Mouse (Mus musculus) neural tube, embryonic 13.5 days (tissue): ENCODE results near the gene Syde2. TPM values are rescaled to one million over a fixed set of nuclear protein-coding genes. Genes with fewer than 3 reads are reported as not detected.

ENCODE experiments used
- ATAC-seq: fragments of 200-750 bp; cut with Nextera tagmentation; 2 replicates; pipeline ENCODE4 v1.8.0; 2017; ENCODE audit warnings: low read depth, mild to moderate bottlenecking, moderate TSS enrichment, moderate library complexity
- H3K27ac ChIP-seq: fragments of 300-500 bp; sonication (generic); replicated peaks from 2 replicates; pipeline ENCODE4 v1.5.1; 2015; ENCODE audit warnings: moderate library complexity, mild to moderate bottlenecking, inconsistent platforms
- H3K27me3 ChIP-seq: fragments of 300-500 bp; sonication (generic); 2 replicates; pipeline ENCODE4 v1.6.1; 2015; ENCODE audit warnings: mild to moderate bottlenecking, inconsistent platforms
- H3K36me3 ChIP-seq: fragments of 300-500 bp; sonication (generic); 2 replicates; pipeline ENCODE4 v1.6.1; 2015; ENCODE audit warnings: mild to moderate bottlenecking, inconsistent platforms
- H3K4me1 ChIP-seq: fragments of 300-500 bp; sonication (generic); replicated peaks from 2 replicates; pipeline ENCODE4 v1.6.1; 2015; ENCODE audit warnings: inconsistent platforms
- H3K4me2 ChIP-seq: fragments of 300-500 bp; sonication (generic); 2 replicates; pipeline ENCODE4 v1.6.1; 2015; ENCODE audit warnings: inconsistent platforms, mild to moderate bottlenecking, moderate library complexity
- H3K4me3 ChIP-seq: fragments of 300-500 bp; sonication (generic); 2 replicates; pipeline ENCODE4 v1.5.1; 2015; ENCODE audit warnings: mild to moderate bottlenecking, inconsistent platforms
- H3K9ac ChIP-seq: fragments of 300-500 bp; sonication (generic); 2 replicates; pipeline ENCODE4 v1.6.1; 2015; ENCODE audit warnings: moderate library complexity, mild to moderate bottlenecking, inconsistent platforms
- H3K9me3 ChIP-seq: fragments of 300-500 bp; sonication (generic); 2 replicates; pipeline ENCODE4 v1.6.1; 2016; ENCODE audit warnings: inconsistent platforms
- WGBS: fragments of 180-500 bp; shearing (Covaris S2); methylation state at CpG from one replicate; pipeline ENCODE4 v1.1.7; 2015; 5-methylcytosine and 5-hydroxymethylcytosine counted together
- polyA plus RNA-seq: library from polyadenylated mRNA; unstranded; fragments of >200 nt; fragmentation: Nextera tagmentation; extraction: Ambion mirVana; gene quantifications from 2 replicates; pipeline ENCODE4 v1.2.1, GENCODE M21; 2015

Gene Syde2
- polyA plus RNA-seq, 1 experiment from 2014 or later = 0.33 TPM

GRCm38 (mm10) chr3:146024746-146025145, 37.1 kb downstream of the Syde2 start:
- no peak for ATAC-seq
- H3K27ac ChIP-seq = no peak overlapping the region
- H3K4me3 ChIP-seq = no peak overlapping the region
- no peaks in the 10 kb centered on the region for H3K36me3 ChIP-seq
- no peaks in the 10 kb centered on the region for H3K27me3 ChIP-seq
- no peaks in the 10 kb centered on the region for H3K9me3 ChIP-seq
- no peaks in the 10 kb centered on the region for H3K4me1 ChIP-seq
- H3K4me2 ChIP-seq = no peak overlapping the region
- 89% methylated on average over 7 of the region's 7 CpGs for WGBS
- H3K9ac ChIP-seq = no peak overlapping the region

DNA sequence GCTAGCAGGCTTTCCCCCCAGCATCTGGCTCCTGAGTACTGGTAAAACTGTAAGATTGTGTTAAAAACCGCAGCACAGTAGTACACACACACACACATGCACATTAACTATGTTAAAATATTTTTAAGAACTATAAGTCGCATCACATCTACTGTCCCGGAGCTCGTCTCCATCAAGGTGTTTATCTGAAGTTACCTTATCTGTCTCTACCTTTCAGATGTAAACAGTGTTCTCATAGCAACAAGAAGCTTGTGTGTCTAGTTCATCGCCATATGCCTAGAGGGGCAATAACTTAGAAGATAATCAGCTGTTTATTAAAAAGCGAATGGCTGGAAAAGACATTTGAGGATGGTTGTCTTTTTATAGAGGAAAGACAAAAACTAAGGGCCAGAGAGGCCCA, 37.8 kb downstream of the Syde2 start:
- 94% methylated on average over 6 of the region's 6 CpGs for WGBS
- peaks cover 7% of the 10 kb centered on the region; the same call in 1 of the 2 replicates for H3K4me1 ChIP-seq

GRCm38 (mm10) chr3:146027116-146027515, 39.4 kb downstream of the Syde2 start:
- no peaks in the 10 kb centered on the region for H3K9me3 ChIP-seq
- no peak overlapping the region for H3K9ac ChIP-seq
- H3K36me3 ChIP-seq = no peaks in the 10 kb centered on the region
- ATAC-seq = no peak
- WGBS = 51% methylated on average over 6 of the region's 6 CpGs
- H3K4me2 ChIP-seq = no peak overlapping the region
- no peak overlapping the region for H3K27ac ChIP-seq
- no peak overlapping the region for H3K4me3 ChIP-seq
- no peaks in the 10 kb centered on the region for H3K27me3 ChIP-seq
- H3K4me1 ChIP-seq = peaks cover 8% of the 10 kb centered on the region; the same call in 1 of the 2 replicates

More for the DNA sequence above, 37.8 kb downstream of the Syde2 start:
- H3K4me3 ChIP-seq = no peak overlapping the region
- no peak overlapping the region for H3K4me2 ChIP-seq
- no peaks in the 10 kb centered on the region for H3K36me3 ChIP-seq
- H3K9ac ChIP-seq = no peak overlapping the region
- no peaks in the 10 kb centered on the region for H3K27me3 ChIP-seq
- no peak overlapping the region for H3K27ac ChIP-seq
- no peaks in the 10 kb centered on the region for H3K9me3 ChIP-seq
- ATAC-seq = no peak

DNA sequence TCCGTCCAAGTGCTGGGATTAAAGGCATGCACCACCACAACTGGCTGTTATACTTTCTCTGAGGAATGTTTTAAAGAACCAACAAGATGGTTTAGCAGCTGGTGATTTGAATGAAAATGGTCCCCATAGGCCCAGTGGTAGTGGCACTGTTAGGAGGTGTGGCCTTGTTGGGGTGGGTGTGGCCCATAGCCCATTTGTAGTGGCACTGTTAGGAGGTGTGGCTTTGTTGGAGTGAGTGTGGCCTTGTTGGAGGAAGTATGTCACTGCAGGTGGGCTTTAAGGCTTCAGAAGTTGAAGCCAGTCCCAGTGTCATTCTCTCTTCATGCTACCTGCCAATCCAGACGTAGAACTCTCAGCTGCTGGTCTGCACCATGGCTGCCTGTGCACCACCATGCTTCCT, 40.7 kb downstream of the Syde2 start:
- no peak overlapping the region for H3K4me3 ChIP-seq
- no peak overlapping the region for H3K27ac ChIP-seq
- no peak overlapping the region for H3K4me2 ChIP-seq
- H3K9ac ChIP-seq = no peak overlapping the region
- H3K27me3 ChIP-seq = no peaks in the 10 kb centered on the region
- WGBS = 89% methylated on average over 2 of the region's 2 CpGs
- no peaks in the 10 kb centered on the region for H3K9me3 ChIP-seq
- ATAC-seq = no peak
- no peaks in the 10 kb centered on the region for H3K36me3 ChIP-seq
- H3K4me1 ChIP-seq = peaks cover 8% of the 10 kb centered on the region; the same call in 1 of the 2 replicates

- ATAC-seq = no peak
- no peaks in the 10 kb centered on the region for H3K36me3 ChIP-seq
- no peak overlapping the region for H3K4me3 ChIP-seq
- no peak overlapping the region for H3K9ac ChIP-seq
- WGBS = 77% methylated on average over 3 of the region's 3 CpGs
- no peaks in the 10 kb centered on the region for H3K27me3 ChIP-seq
- no peaks in the 10 kb centered on the region for H3K9me3 ChIP-seq
- H3K4me1 ChIP-seq = peaks cover 8% of the 10 kb centered on the region; the same call in 1 of the 2 replicates
- H3K27ac ChIP-seq = no peak overlapping the region
- no peak overlapping the region for H3K4me2 ChIP-seq
These were observed 41.6 kb downstream of the Syde2 start for GRCm38 (mm10) chr3:146029234-146029633.

DNA sequence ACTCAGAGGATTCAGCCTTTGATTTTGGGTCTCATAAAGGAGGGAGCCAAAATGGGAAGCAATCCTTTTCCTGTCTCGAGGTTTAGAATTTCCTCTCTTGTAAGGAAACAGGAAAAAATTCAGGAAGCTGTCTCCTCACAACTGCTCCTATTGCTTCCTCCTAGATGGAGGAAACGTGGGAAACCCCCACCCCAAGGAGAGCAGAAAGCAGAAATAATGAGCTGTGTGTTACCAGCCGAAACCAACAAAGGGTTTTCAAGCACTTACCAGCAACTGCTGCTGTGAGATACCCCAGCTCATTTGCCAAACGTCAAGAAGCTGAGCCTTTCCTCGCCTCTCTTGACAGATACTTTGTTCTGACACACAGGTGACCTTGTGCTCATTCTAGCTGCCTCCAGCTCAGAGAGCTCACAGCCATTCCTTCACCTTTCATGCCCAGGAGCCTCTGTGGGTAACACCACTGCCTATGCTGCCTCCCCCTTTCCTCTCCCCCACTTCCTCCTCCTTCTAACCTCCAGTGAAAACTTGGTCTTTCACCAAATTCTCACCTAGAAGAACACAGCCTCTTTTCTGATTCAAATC, 42.7 kb downstream of the Syde2 start:
- Histone ChIP-seq H3K27me3 (no peaks in the 10 kb centered on the region), H3K9ac (no peak overlapping the region), H3K4me2 (no peak overlapping the region), H3K4me3 (no peak overlapping the region), H3K36me3 (no peaks in the 10 kb centered on the region), H3K4me1 (peaks cover 8% of the 10 kb centered on the region; the same call in 1 of the 2 replicates), H3K27ac (0 out of 2 replicates have a peak overlapping the region, but pooled peaks have one; percentile 18), H3K9me3 (no peaks in the 10 kb centered on the region)
- no peak for ATAC-seq
- WGBS = 18% methylated on average over 5 of the region's 5 CpGs

- 86% methylated on average over 5 of the region's 5 CpGs for WGBS
- H3K9ac ChIP-seq = no peak overlapping the region
- no peak overlapping the region for H3K4me3 ChIP-seq
- no peaks in the 10 kb centered on the region for H3K9me3 ChIP-seq
- no peak overlapping the region for H3K4me2 ChIP-seq
- no peak overlapping the region for H3K27ac ChIP-seq
- H3K27me3 ChIP-seq = no peaks in the 10 kb centered on the region
- ATAC-seq = no peak
- no peaks in the 10 kb centered on the region for H3K36me3 ChIP-seq
- peaks cover 11% of the 10 kb centered on the region for H3K4me1 ChIP-seq
These were observed 45.3 kb downstream of the Syde2 start for GRCm38 (mm10) chr3:146032976-146033375.

- H3K27me3 ChIP-seq = no peaks in the 10 kb centered on the region
- peak overlapping the region; percentile 16; the same call in 1 of the 2 replicates for H3K4me2 ChIP-seq
- H3K36me3 ChIP-seq = no peaks in the 10 kb centered on the region
- H3K27ac ChIP-seq = peak overlapping the region; percentile 46; the same call in 1 of the 2 replicates
- no peaks in the 10 kb centered on the region for H3K9me3 ChIP-seq
- H3K4me1 ChIP-seq = peaks cover 8% of the 10 kb centered on the region
- peak; percentile 40; the same call in 1 of the 2 replicates for ATAC-seq
- H3K9ac ChIP-seq = 0 out of 2 replicates have a peak overlapping the region, but pooled peaks have one; percentile 31
- 43% methylated on average over 15 of the region's 15 CpGs for WGBS
- H3K4me3 ChIP-seq = no peak overlapping the region
These were observed 50.2 kb downstream of the Syde2 start for GRCm38 (mm10) chr3:146037906-146038305.

- Histone ChIP-seq H3K36me3 (no peaks in the 10 kb centered on the region), H3K4me1 (peaks cover 8% of the 10 kb centered on the region), H3K4me3 (no peak overlapping the region), H3K27ac (no peak overlapping the region), H3K4me2 (no peak overlapping the region), H3K27me3 (no peaks in the 10 kb centered on the region), H3K9me3 (no peaks in the 10 kb centered on the region), H3K9ac (no peak overlapping the region)
- 79% methylated on average over 12 of the region's 12 CpGs for WGBS
- no peak for ATAC-seq
These were observed 51.6 kb downstream of the Syde2 start for GRCm38 (mm10) chr3:146039132-146039903.

- no peak overlapping the region for H3K9ac ChIP-seq
- H3K27ac ChIP-seq = no peak overlapping the region
- no peaks in the 10 kb centered on the region for H3K27me3 ChIP-seq
- WGBS = 95% methylated on average over 11 of the region's 11 CpGs
- no peaks in the 10 kb centered on the region for H3K9me3 ChIP-seq
- ATAC-seq = no peak
- H3K36me3 ChIP-seq = no peaks in the 10 kb centered on the region
- H3K4me1 ChIP-seq = peaks cover 8% of the 10 kb centered on the region
- H3K4me3 ChIP-seq = no peak overlapping the region
- H3K4me2 ChIP-seq = no peak overlapping the region
These were observed 53.7 kb downstream of the Syde2 start for GRCm38 (mm10) chr3:146041382-146041781.

GRCm38 (mm10) chr3:146044977-146045376, 57.3 kb downstream of the Syde2 start:
- Histone ChIP-seq H3K27ac (no peak overlapping the region), H3K4me2 (no peak overlapping the region), H3K4me1 (peaks cover 8% of the 10 kb centered on the region; the same call in 1 of the 2 replicates), H3K9ac (no peak overlapping the region), H3K36me3 (no peaks in the 10 kb centered on the region), H3K4me3 (no peak overlapping the region), H3K9me3 (no peaks in the 10 kb centered on the region), H3K27me3 (no peaks in the 10 kb centered on the region)
- ATAC-seq = no peak
- WGBS = 54% methylated on average over 11 of the region's 11 CpGs

DNA sequence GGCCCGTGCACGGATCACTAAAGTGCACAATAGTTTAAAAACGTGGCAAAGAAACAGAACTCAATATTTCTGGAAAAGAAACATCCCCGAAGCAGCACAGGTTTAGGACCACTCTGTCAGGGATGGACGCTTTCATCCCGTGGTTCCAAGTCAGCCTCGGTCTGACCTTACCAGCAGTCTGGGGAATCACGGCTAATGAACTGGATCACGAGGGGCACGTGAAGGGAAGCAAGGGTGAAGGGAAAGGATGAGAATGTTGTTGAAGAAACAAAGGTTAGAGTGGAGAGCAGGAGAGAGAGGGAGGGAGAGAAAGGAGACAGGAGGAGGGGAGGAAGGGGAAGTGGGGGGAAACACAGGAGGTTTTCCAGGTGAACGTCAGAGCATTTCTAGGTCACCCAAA, 58.4 kb downstream of the Syde2 start:
- WGBS = 84% methylated on average over 11 of the region's 11 CpGs
- ATAC-seq = no peak

More for the DNA sequence above, 58.4 kb downstream of the Syde2 start:
- Histone ChIP-seq H3K9me3 (no peaks in the 10 kb centered on the region), H3K4me3 (no peak overlapping the region), H3K27me3 (no peaks in the 10 kb centered on the region), H3K36me3 (no peaks in the 10 kb centered on the region), H3K9ac (no peak overlapping the region), H3K4me1 (peaks cover 15% of the 10 kb centered on the region), H3K27ac (no peak overlapping the region), H3K4me2 (no peak overlapping the region)
